Mouse (Mus musculus) midbrain, embryonic 10.5 days (tissue): ENCODE results near the gene Shc4. TPM values are rescaled to one million over a fixed set of nuclear protein-coding genes. Genes with fewer than 3 reads are reported as not detected.
A peak's percentile ranks its signal among the peaks of the same experiment; 100 is the strongest.

Experiments used
- DNase-seq: peaks from one replicate; pipeline ENCODE4 v3.0.0-alpha.2; 2017; ENCODE audit warnings: low spot score
- H3K27ac ChIP-seq: fragments of 300-500 bp; sonication (generic); replicated peaks from 2 replicates; pipeline ENCODE4 v1.5.1; 2016; ENCODE audit warnings: mild to moderate bottlenecking
- H3K27me3 ChIP-seq: fragments of 300-500 bp; sonication (generic); 2 replicates; pipeline ENCODE4 v1.6.1; 2016; ENCODE audit warnings: low read depth, mild to moderate bottlenecking; ENCODE audit not compliant: poor library complexity, severe bottlenecking
- H3K36me3 ChIP-seq: fragments of 300-500 bp; sonication (generic); 2 replicates; pipeline ENCODE4 v1.6.1; 2016; ENCODE audit warnings: mild to moderate bottlenecking, moderate library complexity
- H3K4me1 ChIP-seq: fragments of 300-500 bp; sonication (generic); 2 replicates; pipeline ENCODE4 v1.6.1; 2016
- H3K4me3 ChIP-seq: fragments of 300-500 bp; sonication (generic); 2 replicates; pipeline ENCODE4 v1.5.1; 2016; ENCODE audit warnings: mild to moderate bottlenecking, moderate library complexity
- H3K9me3 ChIP-seq: fragments of 300-500 bp; sonication (generic); replicated peaks from 2 replicates; pipeline ENCODE4 v1.6.1; 2016; ENCODE audit warnings: mild to moderate bottlenecking
- WGBS: fragments of 180-500 bp; shearing (Covaris S2); methylation state at CpG from one replicate; pipeline ENCODE4 v1.1.7; 2016; 5-methylcytosine and 5-hydroxymethylcytosine counted together
- polyA plus RNA-seq: library from polyadenylated mRNA; unstranded; fragments of >200 nt; fragmentation: Nextera tagmentation; extraction: Ambion mirVana; gene quantifications from 2 replicates; pipeline ENCODE4 v1.2.1, GENCODE M21; 2016

The Shc4 gene
- polyA plus RNA-seq, 1 experiment from 2014 or later, result 1.3 TPM

GRCm38 (mm10) chr2:125653286-125653685 is 70.7 kb downstream of the Shc4 start:
- Histone ChIP-seq H3K9me3 (no peaks in the 10 kb centered on the region), H3K4me1 (peaks cover 5% of the 10 kb centered on the region), H3K27ac (no peak overlapping the region), H3K4me3 (no peak overlapping the region), H3K36me3 (no peaks in the 10 kb centered on the region), H3K27me3 (no peaks in the 10 kb centered on the region)
- no peak for DNase-seq
- WGBS, result 89% methylated on average over 2 of the region's 2 CpGs

- H3K27ac ChIP-seq, result no peak overlapping the region
- no peaks in the 10 kb centered on the region for H3K36me3 ChIP-seq
- H3K4me1 ChIP-seq, result peaks cover 5% of the 10 kb centered on the region
- WGBS, result 75% methylated on average over 8 of the region's 8 CpGs
- H3K4me3 ChIP-seq, result no peak overlapping the region
- H3K27me3 ChIP-seq, result no peaks in the 10 kb centered on the region
- no peaks in the 10 kb centered on the region for H3K9me3 ChIP-seq
- no peak for DNase-seq
Observed at GRCm38 (mm10) chr2:125651563-125651962, 72.4 kb downstream of the Shc4 start.

GRCm38 (mm10) chr2:125650742-125651352 is 73.1 kb downstream of the Shc4 start:
- no peak for DNase-seq
- WGBS, result 93% methylated on average over 14 of the region's 14 CpGs
- Histone ChIP-seq H3K27me3 (no peaks in the 10 kb centered on the region), H3K4me3 (no peak overlapping the region), H3K36me3 (no peaks in the 10 kb centered on the region), H3K4me1 (peaks cover 5% of the 10 kb centered on the region), H3K27ac (no peak overlapping the region), H3K9me3 (no peaks in the 10 kb centered on the region)

- Histone ChIP-seq H3K27ac (no peak overlapping the region), H3K36me3 (no peaks in the 10 kb centered on the region), H3K27me3 (no peaks in the 10 kb centered on the region), H3K4me3 (no peak overlapping the region), H3K9me3 (no peaks in the 10 kb centered on the region), H3K4me1 (peaks cover 7% of the 10 kb centered on the region)
- WGBS, result 93% methylated on average over 5 of the region's 5 CpGs
- DNase-seq, result no peak
Observed at GRCm38 (mm10) chr2:125650038-125650437, 73.9 kb downstream of the Shc4 start.

- Histone ChIP-seq H3K36me3 (no peaks in the 10 kb centered on the region), H3K4me1 (peaks cover 9% of the 10 kb centered on the region), H3K9me3 (no peaks in the 10 kb centered on the region), H3K4me3 (no peak overlapping the region), H3K27me3 (no peaks in the 10 kb centered on the region), H3K27ac (no peak overlapping the region; the same call in 1 of the 2 replicates)
- no peak for DNase-seq
- WGBS, result 81% methylated on average over 6 of the region's 6 CpGs
Observed at GRCm38 (mm10) chr2:125644912-125645311, 79.0 kb downstream of the Shc4 start.

GRCm38 (mm10) chr2:125637331-125637730 is 86.6 kb downstream of the Shc4 start:
- no peak for DNase-seq
- Histone ChIP-seq H3K27ac (no peak overlapping the region), H3K9me3 (0 out of 2 replicates have a peak, but pooled peaks cover 5% of the 10 kb centered on the region), H3K36me3 (no peaks in the 10 kb centered on the region), H3K4me1 (peaks cover 4% of the 10 kb centered on the region), H3K4me3 (no peak overlapping the region), H3K27me3 (no peaks in the 10 kb centered on the region)
- WGBS, result 90% methylated on average over 7 of the region's 7 CpGs

GRCm38 (mm10) chr2:125630010-125630409 is 93.9 kb downstream of the Shc4 start:
- Histone ChIP-seq H3K9me3 (0 out of 2 replicates have a peak, but pooled peaks cover 3% of the 10 kb centered on the region), H3K36me3 (no peaks in the 10 kb centered on the region), H3K27ac (no peak overlapping the region), H3K4me1 (peaks cover 8% of the 10 kb centered on the region), H3K4me3 (no peak overlapping the region), H3K27me3 (no peaks in the 10 kb centered on the region)
- no peak for DNase-seq
- WGBS, result 98% methylated on average over 2 of the region's 2 CpGs

- H3K9me3 ChIP-seq, result 0 out of 2 replicates have a peak, but pooled peaks cover 3% of the 10 kb centered on the region
- H3K36me3 ChIP-seq, result no peaks in the 10 kb centered on the region
- peaks cover 18% of the 10 kb centered on the region for H3K4me1 ChIP-seq
- no peak overlapping the region for H3K27ac ChIP-seq
- no peaks in the 10 kb centered on the region for H3K27me3 ChIP-seq
- 93% methylated on average over 6 of the region's 6 CpGs for WGBS
- no peak for DNase-seq
- H3K4me3 ChIP-seq, result no peak overlapping the region
Observed at GRCm38 (mm10) chr2:125628487-125628886, 95.5 kb downstream of the Shc4 start.

GRCm38 (mm10) chr2:125626536-125626935 is 97.4 kb downstream of the Shc4 start:
- H3K36me3 ChIP-seq, result no peaks in the 10 kb centered on the region
- 82% methylated on average over 4 of the region's 4 CpGs for WGBS
- H3K4me1 ChIP-seq, result peaks cover 30% of the 10 kb centered on the region
- H3K27ac ChIP-seq, result no peak overlapping the region
- H3K27me3 ChIP-seq, result no peaks in the 10 kb centered on the region
- no peak for DNase-seq
- H3K4me3 ChIP-seq, result no peak overlapping the region
- H3K9me3 ChIP-seq, result 0 out of 2 replicates have a peak, but pooled peaks cover 3% of the 10 kb centered on the region

- no peaks in the 10 kb centered on the region for H3K27me3 ChIP-seq
- WGBS, result under 1% methylated on average over 50 of the region's 50 CpGs
- H3K9me3 ChIP-seq, result no peaks in the 10 kb centered on the region
- H3K4me3 ChIP-seq, result peak within 1 kb of the TSS; percentile 93
- peaks cover 8% of the 10 kb centered on the region for H3K36me3 ChIP-seq
- H3K27ac ChIP-seq, result peak within 1 kb of the TSS; percentile 89
- DNase-seq, result peak; percentile 98
- peaks cover 37% of the 10 kb centered on the region for H3K4me1 ChIP-seq
Observed at GRCm38 (mm10) chr2:125624837-125625351, 99.1 kb downstream of the Shc4 start, which contains the start of gene Cep152. Gene Cep152, minus strand, starts transcription at chr2:125625113.

- WGBS, result 24% methylated on average over 9 of the region's 9 CpGs
- Histone ChIP-seq H3K9me3 (no peaks in the 10 kb centered on the region), H3K27ac (peak overlapping the region; percentile 89), H3K36me3 (peaks cover 15% of the 10 kb centered on the region), H3K4me3 (peak overlapping the region; percentile 93), H3K4me1 (peaks cover 37% of the 10 kb centered on the region), H3K27me3 (no peaks in the 10 kb centered on the region)
- DNase-seq, result no peak
Observed at GRCm38 (mm10) chr2:125624127-125624685, 99.7 kb downstream of the Shc4 start.

- Histone ChIP-seq H3K4me3 (peak overlapping the region; percentile 93), H3K9me3 (no peaks in the 10 kb centered on the region), H3K27ac (no peak overlapping the region), H3K4me1 (peaks cover 37% of the 10 kb centered on the region), H3K27me3 (no peaks in the 10 kb centered on the region), H3K36me3 (peaks cover 24% of the 10 kb centered on the region)
- no peak for DNase-seq
- WGBS, result 95% methylated on average over 15 of the region's 15 CpGs
Observed at GRCm38 (mm10) chr2:125623211-125623610, 100.7 kb downstream of the Shc4 start.

- Histone ChIP-seq H3K27ac (peak overlapping the region; percentile 23; the same call in 1 of the 2 replicates), H3K4me3 (no peak overlapping the region), H3K36me3 (peaks cover 52% of the 10 kb centered on the region), H3K9me3 (no peaks in the 10 kb centered on the region), H3K4me1 (peaks cover 30% of the 10 kb centered on the region), H3K27me3 (no peaks in the 10 kb centered on the region)
- 63% methylated on average over 25 of the region's 25 CpGs for WGBS
- peak; percentile 19 for DNase-seq
Observed at GRCm38 (mm10) chr2:125620213-125620907, 103.6 kb downstream of the Shc4 start.
